Mouse (Mus musculus): ENCODE measurements around the gene Vmn1r128. TPM values are rescaled to one million over a fixed set of nuclear protein-coding genes. Genes with fewer than 3 reads are reported as not detected.
"Not testable (repeated sequence)": the region's sequence is repeated elsewhere in the genome, so short reads cannot be mapped to it uniquely, and the experiment has no call there.

Gene Vmn1r128
- polyA plus RNA-seq (2016; fragmentation: Nextera tagmentation; extraction: Ambion mirVana) = not detected in 2 replicates

DNA sequence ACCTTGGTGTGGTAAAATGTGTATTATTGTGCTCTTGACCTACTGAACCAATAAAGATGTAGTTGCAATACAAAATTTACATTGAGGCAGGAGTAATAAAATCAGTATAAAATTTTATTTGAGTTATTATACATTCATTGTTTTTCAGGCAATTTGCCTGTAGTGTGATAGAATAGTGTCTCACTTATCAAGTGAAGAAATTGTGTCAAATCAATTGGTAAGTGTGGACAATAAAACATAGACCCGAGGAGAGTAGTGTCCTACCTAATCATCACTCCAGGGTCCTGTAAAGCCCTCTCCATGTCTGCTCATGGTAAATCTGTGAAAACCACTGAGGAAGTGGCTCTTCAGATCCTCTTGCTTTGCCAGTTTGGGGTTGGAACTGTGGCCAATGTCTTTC lies at the start of gene Vmn1r128:
TSS of gene Vmn1r128 (plus strand) at position 301 of the 400 bp plus-strand sequence.
- not testable (repeated sequence) for H3K27me3 ChIP-seq (replicated peaks); H3K9ac ChIP-seq; H3K9me3 ChIP-seq (replicated peaks); H3K27ac ChIP-seq; H3K4me3 ChIP-seq; ATAC-seq; H3K36me3 ChIP-seq; H3K4me1 ChIP-seq; H3K4me2 ChIP-seq
- WGBS (ENCODE audit: insufficient replicate concordance) = 67% methylated on average over 1 of the region's 1 CpGs

DNA sequence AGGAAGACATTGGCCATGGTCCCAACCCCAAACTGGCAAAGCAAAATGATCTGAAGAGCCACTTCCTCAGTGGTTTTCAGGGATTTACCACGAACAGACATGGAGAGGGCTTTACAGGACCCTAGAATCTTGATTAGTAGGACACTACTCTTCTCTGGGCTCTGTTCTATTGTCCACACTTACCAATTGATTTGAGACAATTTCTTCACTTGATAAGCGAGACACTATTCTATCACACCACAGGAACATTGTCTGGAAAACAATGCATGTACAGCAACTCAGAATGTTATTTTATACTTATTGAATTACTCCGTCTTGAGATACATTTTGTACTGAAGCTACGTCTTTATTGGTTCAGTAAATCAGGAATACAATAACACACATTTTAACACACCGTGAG lies 47.8 kb upstream of the Vmn1r128 start, which contains the start of gene Vmn1r126:
TSS of gene Vmn1r126 (minus strand) at position 101 of the 400 bp plus-strand sequence.
- not testable (repeated sequence) for H3K9me3 ChIP-seq (replicated peaks); H3K4me2 ChIP-seq; ATAC-seq; H3K4me3 ChIP-seq; H3K27me3 ChIP-seq (replicated peaks); H3K36me3 ChIP-seq; H3K9ac ChIP-seq; H3K4me1 ChIP-seq; H3K27ac ChIP-seq
- WGBS (ENCODE audit: insufficient replicate concordance) = no CpG with 5 or more reads among the region's 5 CpGs

DNA sequence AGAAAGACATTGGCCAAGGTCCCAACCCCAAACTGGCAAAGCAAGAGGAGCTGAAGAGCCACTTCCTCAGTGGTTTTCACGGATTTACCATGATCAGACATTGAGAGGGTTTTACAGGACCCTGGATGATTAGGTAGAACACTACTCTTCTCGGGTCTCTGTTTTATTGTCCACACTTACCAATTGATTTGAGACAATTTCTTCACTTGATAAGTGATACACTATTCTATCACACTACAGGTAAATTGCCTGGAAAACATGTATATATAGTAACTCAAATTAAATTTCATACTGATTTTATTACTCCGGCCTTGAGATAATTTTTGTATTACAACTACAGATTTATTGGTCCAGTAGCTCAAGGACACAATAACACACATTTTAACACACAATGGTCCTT lies 29.4 kb upstream of the Vmn1r128 start, which contains the start of gene Vmn1r127:
TSS of gene Vmn1r127 (minus strand) at position 101 of the 400 bp plus-strand sequence.
- not testable (repeated sequence) for ATAC-seq; H3K36me3 ChIP-seq; H3K4me2 ChIP-seq; H3K27ac ChIP-seq; H3K9me3 ChIP-seq (replicated peaks); H3K4me1 ChIP-seq; H3K27me3 ChIP-seq (replicated peaks); H3K4me3 ChIP-seq; H3K9ac ChIP-seq
- WGBS (ENCODE audit: insufficient replicate concordance) = no CpG with 5 or more reads among the region's 3 CpGs

DNA sequence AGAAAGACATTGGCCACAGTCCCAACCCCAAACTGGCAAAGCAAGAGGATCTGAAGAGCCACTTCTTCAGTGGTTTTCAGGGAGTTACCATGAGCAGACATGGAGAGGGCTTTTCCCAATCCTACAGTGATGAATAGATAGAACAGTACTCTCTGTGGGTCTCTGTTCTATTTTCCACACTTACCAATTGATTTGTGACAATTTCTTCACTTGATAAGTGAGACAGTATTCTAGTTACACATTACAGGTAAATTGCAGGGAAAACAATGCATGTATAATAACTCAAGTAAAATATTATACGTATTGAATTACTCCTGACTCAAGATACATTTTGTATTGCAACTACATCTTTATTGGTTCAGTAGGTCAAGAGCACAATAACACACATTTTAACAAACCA lies 12.0 kb downstream of the Vmn1r128 start, which contains the start of gene Vmn1r129:
TSS of gene Vmn1r129 (minus strand) at position 101 of the 400 bp plus-strand sequence.
- not testable (repeated sequence) for ATAC-seq; H3K9ac ChIP-seq; H3K27ac ChIP-seq; H3K4me2 ChIP-seq; H3K4me1 ChIP-seq; H3K9me3 ChIP-seq (replicated peaks); H3K27me3 ChIP-seq (replicated peaks); H3K36me3 ChIP-seq; H3K4me3 ChIP-seq
- no CpG with 5 or more reads among the region's 1 CpGs for WGBS (ENCODE audit: insufficient replicate concordance)

Other genes with a start within 250 kb of the Vmn1r128 start
- not detected in 2 replicates for gene Vmn1r122, start 215.2 kb upstream of the Vmn1r128 start, polyA plus RNA-seq (2016; fragmentation: Nextera tagmentation; extraction: Ambion mirVana)
- gene Vmn1r123, start 187.2 kb upstream of the Vmn1r128 start, polyA plus RNA-seq (2016; fragmentation: Nextera tagmentation; extraction: Ambion mirVana) = not detected in 2 replicates
- not detected in 2 replicates for gene Gm5157, start 158.9 kb upstream of the Vmn1r128 start, polyA plus RNA-seq (2016; fragmentation: Nextera tagmentation; extraction: Ambion mirVana)
- not detected in 2 replicates for gene Vmn1r124, start 88.8 kb upstream of the Vmn1r128 start, polyA plus RNA-seq (2016; fragmentation: Nextera tagmentation; extraction: Ambion mirVana)
- not detected in 2 replicates for gene Vmn1r125, start 77.2 kb upstream of the Vmn1r128 start, polyA plus RNA-seq (2016; fragmentation: Nextera tagmentation; extraction: Ambion mirVana)
- not detected in 2 replicates for gene Vmn1r126, start 47.9 kb upstream of the Vmn1r128 start, polyA plus RNA-seq (2016; fragmentation: Nextera tagmentation; extraction: Ambion mirVana)
- gene Vmn1r127, start 29.5 kb upstream of the Vmn1r128 start, polyA plus RNA-seq (2016; fragmentation: Nextera tagmentation; extraction: Ambion mirVana) = not detected in 2 replicates
- gene Vmn1r129, start 11.9 kb downstream of the Vmn1r128 start, polyA plus RNA-seq (2016; fragmentation: Nextera tagmentation; extraction: Ambion mirVana) = not detected in 2 replicates
- not detected in 2 replicates for gene Gm6882, start 83.4 kb downstream of the Vmn1r128 start, polyA plus RNA-seq (2016; fragmentation: Nextera tagmentation; extraction: Ambion mirVana)
- not detected in 2 replicates for gene Vmn1r130, start 162.4 kb downstream of the Vmn1r128 start, polyA plus RNA-seq (2016; fragmentation: Nextera tagmentation; extraction: Ambion mirVana)
- gene Vmn1r131, start 196.7 kb downstream of the Vmn1r128 start, polyA plus RNA-seq (2016; fragmentation: Nextera tagmentation; extraction: Ambion mirVana) = not detected in 2 replicates